Mouse (Mus musculus) midbrain, embryonic 13.5 days (tissue): ENCODE results near the gene Acot2. TPM values are rescaled to one million over a fixed set of nuclear protein-coding genes. Genes with fewer than 3 reads are reported as not detected.
A peak's percentile ranks its signal among the peaks of the same experiment; 100 is the strongest.
"Not testable (repeated sequence)": the region's sequence is repeated elsewhere in the genome, so short reads cannot be mapped to it uniquely, and the experiment has no call there.

Source experiments
- ATAC-seq: fragments of 200-750 bp; cut with Nextera tagmentation; 2 replicates; pipeline ENCODE4 v1.8.0; 2017; ENCODE audit warnings: mild to moderate bottlenecking, moderate TSS enrichment, moderate library complexity
- H3K27ac ChIP-seq: fragments of 300-500 bp; sonication (generic); 2 replicates; pipeline ENCODE4 v1.5.1; 2015; ENCODE audit warnings: inconsistent platforms, mild to moderate bottlenecking, moderate library complexity
- H3K27me3 ChIP-seq: fragments of 300-500 bp; sonication (generic); 2 replicates; pipeline ENCODE4 v1.6.1; 2015; ENCODE audit warnings: mild to moderate bottlenecking, inconsistent platforms
- H3K36me3 ChIP-seq: fragments of 300-500 bp; sonication (generic); 2 replicates; pipeline ENCODE4 v1.6.1; 2015; ENCODE audit warnings: mild to moderate bottlenecking, inconsistent platforms
- H3K4me1 ChIP-seq: fragments of 300-500 bp; sonication (generic); replicated peaks from 2 replicates; pipeline ENCODE4 v1.6.1; 2015; ENCODE audit warnings: inconsistent platforms
- H3K4me2 ChIP-seq: fragments of 300-500 bp; sonication (generic); replicated peaks from 2 replicates; pipeline ENCODE4 v1.6.1; 2015; ENCODE audit warnings: moderate library complexity, mild to moderate bottlenecking, inconsistent platforms
- H3K4me3 ChIP-seq: fragments of 300-500 bp; sonication (generic); replicated peaks from 2 replicates; pipeline ENCODE4 v1.5.1; 2015; ENCODE audit warnings: mild to moderate bottlenecking, inconsistent platforms
- H3K9ac ChIP-seq: fragments of 300-500 bp; sonication (generic); replicated peaks from 2 replicates; pipeline ENCODE4 v1.6.1; 2015; ENCODE audit warnings: mild to moderate bottlenecking, inconsistent platforms
- H3K9me3 ChIP-seq: fragments of 300-500 bp; sonication (generic); 2 replicates; pipeline ENCODE4 v1.6.1; 2016; ENCODE audit warnings: mild to moderate bottlenecking, inconsistent platforms
- WGBS: fragments of 180-500 bp; shearing (Covaris S2); methylation state at CpG from one replicate; pipeline ENCODE4 v1.1.7; 2015; 5-methylcytosine and 5-hydroxymethylcytosine counted together
- polyA plus RNA-seq: library from polyadenylated mRNA; unstranded; fragments of >200 nt; fragmentation: Nextera tagmentation; extraction: Ambion mirVana; gene quantifications from 2 replicates; pipeline ENCODE4 v1.2.1, GENCODE M21; 2015

Acot2 gene
- polyA plus RNA-seq, 1 experiment from 2014 or later, result 10.6 TPM

DNA sequence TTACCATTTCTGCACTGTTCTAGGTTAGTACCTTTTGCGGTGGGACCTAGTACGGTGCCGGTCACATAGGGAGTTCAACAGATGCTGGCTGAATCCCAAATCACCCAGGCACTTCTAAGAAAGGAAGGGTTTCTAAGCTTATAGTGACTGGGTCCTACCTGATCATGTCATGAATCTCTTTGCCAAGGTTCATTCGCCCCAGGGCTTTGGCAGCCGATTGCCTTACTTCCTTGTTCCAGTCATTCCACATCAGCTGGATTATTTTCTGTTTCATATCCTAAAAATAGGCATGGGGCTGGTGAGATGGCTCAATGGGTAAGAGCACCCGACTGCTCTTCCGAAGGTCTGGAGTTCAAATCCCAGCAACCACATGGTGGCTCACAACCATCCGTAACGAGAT, 29.4 kb upstream of the Acot2 start:
- ATAC-seq, result no peak
- Histone ChIP-seq H3K4me2 (no peak overlapping the region), H3K4me3 (no peak overlapping the region), H3K27me3 (no peaks in the 10 kb centered on the region), H3K36me3 (peaks cover 21% of the 10 kb centered on the region; the same call in 1 of the 2 replicates), H3K4me1 (peaks cover 17% of the 10 kb centered on the region), H3K27ac (no peak overlapping the region), H3K9ac (no peak overlapping the region), H3K9me3 (no peaks in the 10 kb centered on the region)
- 93% methylated on average over 9 of the region's 9 CpGs for WGBS

DNA sequence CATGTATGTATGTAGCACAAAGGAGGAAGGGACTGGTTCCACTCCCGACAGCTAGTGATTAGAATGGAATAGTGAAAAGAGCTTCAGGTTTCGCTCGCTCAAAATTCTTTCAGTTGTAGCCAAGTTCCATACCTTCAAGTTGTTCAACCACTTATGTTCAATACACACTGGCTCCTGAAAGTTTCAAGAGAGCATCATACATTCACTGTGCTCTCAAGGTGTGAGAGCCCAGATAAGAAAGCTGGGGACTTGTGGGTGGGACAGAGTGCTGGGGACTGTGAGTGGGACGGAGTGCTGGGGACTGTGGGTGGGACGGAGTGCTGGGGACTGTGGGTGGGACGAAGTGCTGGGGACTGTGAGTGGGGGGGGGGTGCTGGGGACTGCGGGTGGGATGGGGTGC, 22.4 kb upstream of the Acot2 start:
- Histone ChIP-seq H3K4me1 (no peaks in the 10 kb centered on the region), H3K9me3 (no peaks in the 10 kb centered on the region), H3K27me3 (no peaks in the 10 kb centered on the region), H3K36me3 (no peaks in the 10 kb centered on the region), H3K4me2 (no peak overlapping the region), H3K4me3 (no peak overlapping the region), H3K27ac (no peak overlapping the region), H3K9ac (no peak overlapping the region)
- ATAC-seq, result no peak
- WGBS, result 84% methylated on average over 7 of the region's 7 CpGs

DNA sequence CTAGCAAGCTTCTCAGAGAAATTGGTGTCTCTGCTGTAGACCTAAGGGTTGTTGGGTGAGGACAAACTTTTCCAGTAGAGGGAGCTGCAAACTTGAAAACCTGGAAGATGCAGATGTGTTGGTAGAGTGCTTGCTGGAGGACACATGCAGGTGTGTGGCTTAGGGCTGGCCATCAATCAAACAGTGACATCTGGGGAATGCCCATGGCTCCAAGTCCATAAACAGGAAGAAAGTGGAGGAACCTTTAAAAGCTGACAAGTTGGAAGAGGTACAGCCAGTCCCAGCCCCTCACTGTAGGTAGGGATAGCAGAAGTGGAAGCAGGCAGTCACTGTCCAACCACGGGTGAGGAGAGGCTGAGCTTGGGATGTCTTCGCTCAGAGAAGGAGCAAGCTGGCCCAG, 15.5 kb upstream of the Acot2 start:
- Histone ChIP-seq H3K27ac (no peak overlapping the region), H3K4me2 (no peak overlapping the region), H3K9me3 (peaks cover 6% of the 10 kb centered on the region; the same call in 1 of the 2 replicates), H3K9ac (no peak overlapping the region), H3K36me3 (no peaks in the 10 kb centered on the region), H3K27me3 (no peaks in the 10 kb centered on the region), H3K4me1 (no peaks in the 10 kb centered on the region), H3K4me3 (no peak overlapping the region)
- WGBS, result 84% methylated on average over 2 of the region's 2 CpGs
- 0 out of 2 replicates have a peak, but pooled peaks have one; percentile 48 for ATAC-seq

DNA sequence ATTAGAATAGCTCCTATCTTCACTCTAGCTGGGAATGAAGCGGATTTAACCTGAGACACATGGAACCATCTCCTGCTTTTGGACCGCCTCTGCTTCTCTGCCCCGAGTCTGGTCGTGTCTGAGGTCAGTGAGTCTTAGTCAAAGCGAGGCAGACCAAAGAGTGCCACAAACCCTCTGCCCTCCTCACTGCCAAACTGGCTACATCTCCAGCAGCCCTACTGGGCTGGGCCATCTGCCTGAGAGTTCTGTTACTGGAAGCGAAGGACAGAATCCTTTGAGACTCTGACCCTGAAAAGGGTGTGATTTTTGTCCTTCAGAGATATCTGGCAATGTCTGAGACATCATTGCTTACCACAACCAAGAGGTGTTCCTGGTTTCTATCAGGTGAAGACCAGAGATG, 8.8 kb upstream of the Acot2 start:
- H3K36me3 ChIP-seq, result no peaks in the 10 kb centered on the region
- H3K27me3 ChIP-seq, result no peaks in the 10 kb centered on the region
- no peak for ATAC-seq
- H3K4me2 ChIP-seq, result no peak overlapping the region
- no peaks in the 10 kb centered on the region for H3K4me1 ChIP-seq
- no peak overlapping the region for H3K4me3 ChIP-seq
- WGBS, result 91% methylated on average over 6 of the region's 6 CpGs
- peaks cover 6% of the 10 kb centered on the region; the same call in 1 of the 2 replicates for H3K9me3 ChIP-seq
- no peak overlapping the region for H3K9ac ChIP-seq
- H3K27ac ChIP-seq, result no peak overlapping the region

DNA sequence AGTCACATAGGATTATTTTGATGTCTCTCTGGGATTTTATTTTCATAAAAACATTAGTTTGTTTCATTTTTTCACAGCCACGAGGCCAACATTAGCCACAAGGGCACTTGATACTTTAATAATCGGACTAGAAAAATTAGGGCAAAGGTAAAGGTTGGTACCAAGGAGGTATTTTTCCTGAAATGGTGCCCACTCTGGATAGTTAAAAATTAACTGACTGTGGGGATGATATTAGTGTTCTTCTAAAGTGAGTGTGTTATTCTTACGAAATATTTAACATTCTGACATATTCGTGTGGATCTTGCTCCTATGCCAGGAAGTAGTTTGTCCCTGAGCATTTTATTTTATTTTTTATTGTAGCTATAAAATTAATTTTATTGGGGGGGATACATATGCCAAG, 6.0 kb upstream of the Acot2 start:
- Histone ChIP-seq H3K27me3 (no peaks in the 10 kb centered on the region), H3K4me3 (no peak overlapping the region), H3K4me2 (no peak overlapping the region), H3K36me3 (no peaks in the 10 kb centered on the region), H3K9me3 (no peaks in the 10 kb centered on the region), H3K27ac (no peak overlapping the region), H3K9ac (no peak overlapping the region), H3K4me1 (no peaks in the 10 kb centered on the region)
- WGBS, result 91% methylated on average over 4 of the region's 4 CpGs
- no peak for ATAC-seq

DNA sequence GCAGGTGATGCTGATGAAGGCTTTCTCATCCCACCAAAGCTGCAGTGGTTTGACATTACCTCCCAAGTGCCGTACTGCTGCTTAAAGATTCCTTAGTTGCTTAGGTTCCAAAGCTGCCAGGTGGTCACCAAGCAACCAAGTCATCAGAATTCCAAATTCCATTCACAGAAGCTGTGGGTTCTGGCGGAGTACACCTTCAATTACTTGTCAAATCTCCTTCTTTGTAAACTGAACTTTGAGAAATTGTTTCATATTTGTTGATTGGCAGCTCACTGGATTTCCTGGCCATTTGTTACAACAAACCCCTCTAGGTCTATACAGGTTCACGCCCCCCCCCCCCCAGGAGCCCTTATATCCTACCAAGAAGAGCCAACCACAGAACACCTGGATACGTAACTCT, 2.9 kb upstream of the Acot2 start, which contains the start of gene Heatr4:
Gene Heatr4 (minus strand): TSS at position 101 of the 400 bp plus-strand sequence.
- ATAC-seq, result no peak
- Histone ChIP-seq H3K9me3 (no peaks in the 10 kb centered on the region), H3K27ac (no peak within 1 kb of the TSS), H3K27me3 (no peaks in the 10 kb centered on the region), H3K4me1 (peaks cover 9% of the 10 kb centered on the region), H3K9ac (no peak within 1 kb of the TSS), H3K36me3 (no peaks in the 10 kb centered on the region), H3K4me3 (no peak within 1 kb of the TSS), H3K4me2 (no peak within 1 kb of the TSS)
- 77% methylated on average over 4 of the region's 4 CpGs for WGBS

DNA sequence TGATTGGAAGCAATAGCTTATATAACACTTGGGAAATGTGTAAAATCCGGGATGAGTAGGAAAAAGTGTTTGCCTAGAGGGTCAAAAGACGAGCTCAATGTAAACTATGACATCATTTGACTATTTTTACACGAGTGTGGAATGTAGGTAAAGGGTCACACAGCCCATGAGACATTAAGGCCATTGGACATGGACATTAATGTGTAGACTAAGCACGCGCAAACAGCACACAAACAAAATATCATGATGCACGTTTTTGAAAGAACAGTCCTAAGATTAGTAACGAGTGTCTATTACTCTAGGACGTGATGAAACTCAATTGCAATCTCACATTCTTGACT, 449 bp upstream of the Acot2 start:
- Histone ChIP-seq H3K27me3 (no peaks in the 10 kb centered on the region), H3K4me3 (peak overlapping the region; percentile 61), H3K9me3 (no peaks in the 10 kb centered on the region), H3K4me1 (peaks cover 9% of the 10 kb centered on the region), H3K4me2 (peak overlapping the region; percentile 63), H3K36me3 (no peaks in the 10 kb centered on the region), H3K27ac (peak overlapping the region; percentile 93), H3K9ac (peak overlapping the region; percentile 76)
- WGBS, result 39% methylated on average over 8 of the region's 8 CpGs
- ATAC-seq, result no peak

DNA sequence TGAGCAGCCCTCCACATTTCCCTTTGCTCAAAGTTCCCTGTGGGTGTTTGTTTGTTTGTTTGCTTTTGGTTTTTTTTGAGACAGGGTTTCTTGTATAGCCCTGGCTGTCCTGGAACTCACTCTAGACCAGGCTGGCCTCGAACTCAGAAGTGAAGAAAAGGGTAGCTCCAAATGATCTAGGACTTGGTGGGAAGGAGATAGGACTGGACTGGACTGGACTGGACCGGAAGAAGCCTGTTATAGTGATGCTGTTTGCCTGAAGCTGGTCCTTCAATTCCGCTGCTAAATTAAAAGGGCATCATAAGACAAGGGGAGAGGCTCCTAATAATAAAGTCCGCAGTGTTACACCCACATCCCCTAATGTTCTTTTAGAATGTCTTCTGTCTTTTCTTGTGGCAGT, 822 bp downstream of the Acot2 start:
- H3K4me2 ChIP-seq, result peak overlapping the region; percentile 63
- H3K9ac ChIP-seq, result peak overlapping the region; percentile 76
- H3K9me3 ChIP-seq, result no peaks in the 10 kb centered on the region
- H3K27me3 ChIP-seq, result no peaks in the 10 kb centered on the region
- H3K27ac ChIP-seq, result peak overlapping the region; percentile 93
- peaks cover 9% of the 10 kb centered on the region for H3K4me1 ChIP-seq
- peak overlapping the region; percentile 61 for H3K4me3 ChIP-seq
- WGBS, result 75% methylated on average over 4 of the region's 4 CpGs
- H3K36me3 ChIP-seq, result peaks cover 4% of the 10 kb centered on the region; the same call in 1 of the 2 replicates
- peak; percentile 37 for ATAC-seq

DNA sequence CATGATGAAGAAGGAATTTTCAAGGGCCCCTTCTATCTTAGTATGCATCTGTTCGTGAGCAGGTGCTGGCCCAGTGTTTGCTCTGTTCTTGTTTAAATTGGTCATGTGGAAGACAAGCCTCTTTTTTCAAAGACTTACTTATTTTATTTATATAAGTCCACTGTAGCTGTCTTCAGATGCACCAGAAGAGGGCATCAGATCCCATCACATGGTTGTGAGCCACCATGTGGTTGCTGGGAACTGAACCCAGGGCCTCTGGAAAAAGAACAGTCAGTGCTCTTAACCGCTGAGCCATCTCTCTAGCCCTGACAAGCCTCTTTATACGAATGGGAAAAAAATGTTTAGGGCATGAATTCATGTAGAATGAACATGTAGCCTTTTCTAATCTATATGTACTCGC, 1.7 kb downstream of the Acot2 start:
- H3K27me3 ChIP-seq, result no peaks in the 10 kb centered on the region
- H3K27ac ChIP-seq, result no peak overlapping the region
- H3K36me3 ChIP-seq, result peaks cover 5% of the 10 kb centered on the region; the same call in 1 of the 2 replicates
- no peak for ATAC-seq
- no peak overlapping the region for H3K9ac ChIP-seq
- 97% methylated on average over 4 of the region's 4 CpGs for WGBS
- no peak overlapping the region for H3K4me3 ChIP-seq
- peaks cover 9% of the 10 kb centered on the region for H3K4me1 ChIP-seq
- H3K4me2 ChIP-seq, result no peak overlapping the region
- no peaks in the 10 kb centered on the region for H3K9me3 ChIP-seq

DNA sequence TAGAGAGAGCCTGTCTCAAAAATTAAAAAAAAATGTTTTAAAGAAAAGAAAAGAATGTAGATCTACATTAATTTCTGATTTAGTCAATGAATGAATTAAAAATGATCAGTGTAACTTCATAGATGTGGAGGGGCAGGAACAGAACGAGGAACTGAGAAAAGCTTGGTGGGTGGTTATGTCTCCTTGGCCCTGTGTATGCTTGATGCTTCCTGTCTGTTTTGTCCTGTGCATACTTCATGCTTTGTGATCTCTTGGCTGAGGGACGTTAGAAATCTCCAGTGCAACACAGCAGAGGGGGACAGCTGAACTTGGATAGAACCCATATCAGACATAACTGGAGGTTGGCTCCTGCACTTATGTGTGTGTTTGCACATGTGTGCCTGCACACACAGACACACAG, 9.6 kb downstream of the Acot2 start:
- no peak for ATAC-seq
- Histone ChIP-seq H3K36me3 (peaks cover 5% of the 10 kb centered on the region; the same call in 1 of the 2 replicates), H3K9me3 (0 out of 2 replicates have a peak, but pooled peaks cover 9% of the 10 kb centered on the region), H3K4me1 (no peaks in the 10 kb centered on the region), H3K4me2 (no peak overlapping the region), H3K9ac (no peak overlapping the region), H3K4me3 (no peak overlapping the region), H3K27ac (no peak overlapping the region), H3K27me3 (no peaks in the 10 kb centered on the region)
- WGBS, result 78% methylated on average over 2 of the region's 2 CpGs

DNA sequence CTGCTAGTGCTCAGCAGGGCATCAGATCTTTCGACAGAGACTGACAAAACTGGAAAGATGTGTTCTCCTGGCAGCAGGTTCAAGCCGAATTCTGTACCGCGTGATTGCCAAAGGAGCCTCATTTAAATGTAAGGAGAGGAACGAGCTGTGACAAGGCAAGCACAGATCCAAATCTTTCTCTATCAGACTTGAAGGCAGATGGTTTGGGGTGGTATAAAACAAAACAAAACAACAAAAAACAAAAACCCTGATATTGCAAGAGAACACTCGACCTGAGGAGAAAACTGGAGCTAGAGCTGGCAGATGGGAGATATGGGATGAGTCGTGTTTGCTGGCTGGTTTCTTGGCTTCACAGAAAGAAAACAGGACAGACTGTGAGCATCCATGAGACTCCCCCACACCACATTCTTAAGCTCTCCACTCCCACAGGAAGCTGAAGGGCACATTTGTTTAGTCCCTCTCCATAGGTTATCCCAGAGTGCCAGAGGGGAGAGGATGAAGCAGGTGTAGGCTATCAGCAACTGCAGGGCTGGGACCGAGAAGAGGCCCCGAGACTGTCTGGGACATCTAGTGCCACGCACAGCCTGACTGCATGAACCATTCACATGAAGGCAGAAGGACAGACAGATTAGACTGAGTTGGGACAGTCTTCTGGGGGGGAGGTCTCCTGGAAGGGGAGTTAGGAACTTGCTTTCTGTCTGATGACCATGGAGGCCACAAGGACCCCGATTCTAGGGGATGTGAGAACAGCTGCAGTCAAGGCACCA, 10.9 kb downstream of the Acot2 start:
- 66% methylated on average over 11 of the region's 11 CpGs for WGBS
- Histone ChIP-seq H3K27me3 (no peaks in the 10 kb centered on the region), H3K9ac (no peak overlapping the region), H3K4me2 (no peak overlapping the region), H3K27ac (no peak overlapping the region), H3K9me3 (peaks cover 15% of the 10 kb centered on the region; the same call in 1 of the 2 replicates), H3K4me3 (no peak overlapping the region), H3K4me1 (no peaks in the 10 kb centered on the region), H3K36me3 (peaks cover under 1% of the 10 kb centered on the region; the same call in 1 of the 2 replicates)
- no peak for ATAC-seq

DNA sequence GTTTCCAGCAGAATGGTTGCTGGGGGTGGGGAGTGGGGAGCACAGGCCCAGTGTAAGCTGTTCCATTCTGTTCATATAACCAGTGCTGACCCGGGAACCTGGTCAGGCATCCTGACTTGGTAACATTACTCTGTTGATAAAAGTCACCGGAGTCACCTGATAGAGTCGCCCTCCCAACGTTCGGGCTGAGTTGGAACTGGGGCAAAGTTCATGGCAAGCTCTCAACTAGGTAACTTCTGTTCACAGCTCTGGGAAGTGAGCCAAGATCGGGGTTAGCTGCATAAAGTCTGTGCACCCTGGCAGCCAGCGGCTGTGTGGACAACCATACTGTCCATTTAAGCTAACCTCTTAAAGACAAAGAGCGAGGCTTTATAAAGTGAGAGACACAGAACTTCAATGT, 11.6 kb downstream of the Acot2 start:
- H3K4me2 ChIP-seq, H3K36me3 ChIP-seq, ATAC-seq, H3K4me3 ChIP-seq, H3K27ac ChIP-seq, H3K9ac ChIP-seq, H3K27me3 ChIP-seq, H3K4me1 ChIP-seq: not testable (repeated sequence)
- H3K9me3 ChIP-seq, result peaks cover 15% of the 10 kb centered on the region; the same call in 1 of the 2 replicates
- 82% methylated on average over 8 of the region's 8 CpGs for WGBS

DNA sequence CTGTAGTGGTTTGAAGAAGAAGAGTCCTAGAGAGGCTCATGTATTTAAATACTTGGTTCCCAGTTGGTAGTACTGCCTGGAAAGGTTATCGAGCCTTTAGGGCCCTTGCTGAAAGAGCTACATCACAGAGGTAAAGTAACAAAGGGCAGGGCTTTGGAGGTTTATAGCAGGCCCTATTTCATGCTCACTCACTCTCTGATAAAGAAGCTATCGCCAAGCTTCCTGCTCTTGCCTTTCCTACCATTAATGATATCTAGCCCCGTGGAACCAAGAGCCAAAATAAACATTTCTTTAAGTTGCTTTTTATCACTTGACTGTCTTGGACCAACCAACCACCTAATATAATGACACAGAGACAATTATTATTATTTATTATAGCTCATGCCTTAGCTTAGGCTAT, 12.8 kb downstream of the Acot2 start:
- no peaks in the 10 kb centered on the region for H3K4me1 ChIP-seq
- no peak for ATAC-seq
- no peak overlapping the region for H3K4me3 ChIP-seq
- WGBS, result 86% methylated on average over 3 of the region's 3 CpGs
- peaks cover 15% of the 10 kb centered on the region; the same call in 1 of the 2 replicates for H3K9me3 ChIP-seq
- no peaks in the 10 kb centered on the region for H3K36me3 ChIP-seq
- no peaks in the 10 kb centered on the region for H3K27me3 ChIP-seq
- H3K9ac ChIP-seq, result no peak overlapping the region
- H3K27ac ChIP-seq, result no peak overlapping the region
- H3K4me2 ChIP-seq, result no peak overlapping the region
